Mouse (Mus musculus) kidney, adult 2 months (tissue): ENCODE results near the gene Adamtsl2.

Experiments
- CTCF ChIP-seq: fragments of 200-500 bp; conservative IDR thresholded peaks from 2 replicates; pipeline ENCODE4 v1.5.1; 2011; ENCODE audit warnings: low read depth, mild to moderate bottlenecking, control low read depth, low read length, moderate library complexity, mixed read lengths; ENCODE audit not compliant: insufficient read depth, insufficient read length
- POLR2A ChIP-seq: fragments of 200-500 bp; IDR thresholded peaks from one replicate; pipeline ENCODE4 v1.6.1; 2011; ENCODE audit warnings: low read depth, low read length, control low read depth

DNA sequence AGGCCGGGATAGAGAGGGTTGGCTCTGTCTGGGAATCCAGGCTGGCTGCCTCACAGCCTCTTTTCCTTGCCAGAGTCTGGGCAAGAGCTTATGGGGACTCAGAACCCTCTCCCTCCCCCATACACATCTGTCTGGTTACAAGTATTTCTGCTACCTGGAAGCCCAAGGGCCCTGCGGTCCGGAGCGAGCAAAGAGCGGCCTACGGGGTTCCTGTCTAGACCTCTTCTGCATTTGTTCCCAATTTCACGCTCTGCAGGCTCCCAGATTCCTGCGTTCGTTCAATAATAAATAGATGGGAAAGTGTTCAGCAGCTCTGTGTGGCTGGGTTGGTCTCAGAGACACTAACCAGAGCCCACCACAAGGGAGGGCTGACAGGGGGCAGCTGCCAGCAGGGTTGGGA, 43.4 kb downstream of the Adamtsl2 start:
- TF ChIP-seq CTCF (no peak), POLR2A (no peak)
